Mouse (Mus musculus): ENCODE data around the gene Asb10. TPM values are rescaled to one million over a fixed set of nuclear protein-coding genes. Genes with fewer than 3 reads are reported as not detected.
A peak's percentile ranks its signal among the peaks of the same experiment; 100 is the strongest.

Asb10 gene
- polyA plus RNA-seq, 1 experiment from 2014 or later = 0.25 TPM

DNA sequence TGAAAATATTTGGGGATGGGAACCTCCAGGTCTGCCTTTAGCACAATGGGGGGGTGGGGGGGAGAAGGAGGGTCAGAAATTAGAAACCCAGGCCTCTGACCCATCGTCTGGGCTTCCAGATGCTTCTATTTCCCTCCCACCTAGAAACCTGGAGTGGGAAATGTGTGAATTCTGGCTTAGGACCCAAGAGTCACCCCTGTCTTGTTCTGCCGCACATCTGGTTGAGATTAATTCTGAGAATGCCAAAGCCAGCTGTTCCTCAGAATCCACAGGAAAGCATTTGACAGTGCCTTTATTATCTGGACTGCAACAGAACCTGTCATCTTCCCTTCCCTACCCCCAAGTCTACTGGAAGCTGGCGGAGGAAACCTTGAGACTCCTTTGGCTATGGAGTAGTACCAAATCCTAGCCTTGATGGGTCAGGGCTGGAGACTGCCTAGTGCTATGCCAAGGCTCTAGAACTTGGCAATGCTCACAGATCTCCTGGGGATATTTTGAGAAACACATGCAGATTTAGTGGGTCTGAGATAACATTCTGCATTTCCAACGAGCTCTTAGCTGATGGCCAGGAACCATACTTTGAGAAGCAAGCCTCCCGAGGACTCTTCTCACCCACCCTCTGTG, 13.0 kb upstream of the Asb10 start:
- no peak for DNase-seq (ENCODE audit: low spot score)

DNA sequence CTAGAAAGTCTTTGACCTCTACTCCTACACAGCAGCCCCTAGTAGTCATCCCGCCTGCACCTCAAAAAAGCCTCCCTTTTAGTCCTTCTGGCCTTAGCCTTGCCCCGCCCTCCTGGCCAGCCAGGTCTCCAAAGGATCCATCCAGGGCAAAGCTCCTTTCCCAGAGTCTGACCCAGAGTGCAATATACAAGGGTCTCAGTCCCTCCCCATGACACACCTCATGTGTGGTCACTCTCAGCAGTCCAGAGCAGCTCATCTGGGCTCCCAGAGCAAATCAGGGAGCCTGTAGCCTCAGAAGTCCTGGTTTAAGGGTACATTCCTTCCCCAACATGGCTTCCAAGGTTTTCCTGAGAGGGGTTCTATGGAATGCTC, 10.5 kb upstream of the Asb10 start:
- Histone ChIP-seq H3K4me2 (replicated peaks; ENCODE audit: low read depth) (peak overlapping the region; percentile 37; the same call in 1 of the 2 replicates), H3K4me1 (replicated peaks; ENCODE audit: control insufficient read depth, insufficient read depth) (no peaks in the 10 kb centered on the region), H3K9me3 (ENCODE audit: control insufficient read depth, low read length) (no peaks in the 10 kb centered on the region), H3K27me3 (ENCODE audit: control insufficient read depth, insufficient read depth, low read length) (no peaks in the 10 kb centered on the region), H3K27ac (replicated peaks) (no peak overlapping the region), H3K36me3 (ENCODE audit: control insufficient read depth, insufficient read depth, low read length) (no peaks in the 10 kb centered on the region), H3K9ac (ENCODE audit: low read length) (no peak overlapping the region), H3K4me3 (ENCODE audit: low read depth, low read length) (no peak overlapping the region)
- TF ChIP-seq EP300 (optimal IDR thresholded peaks at IDR 0.05) = no peak
- TF ChIP-seq CTCF (IDR thresholded peaks at IDR 0.05; ENCODE audit: low read depth) = no peak
- no peak for ATAC-seq (ENCODE audit: low FRiP score, low TSS enrichment)
- no peak for DNase-seq (ENCODE audit: low spot score)
- WGBS = 56% methylated on average over 2 of the region's 2 CpGs

More for the DNA sequence above, 13.0 kb upstream of the Asb10 start:
- Histone ChIP-seq H3K27me3 (ENCODE audit: control insufficient read depth, insufficient read depth, low read length) (no peaks in the 10 kb centered on the region), H3K27ac (replicated peaks) (no peak overlapping the region), H3K36me3 (ENCODE audit: control insufficient read depth, insufficient read depth, low read length) (no peaks in the 10 kb centered on the region), H3K4me3 (ENCODE audit: low read depth, low read length) (no peak overlapping the region), H3K9ac (ENCODE audit: low read length) (no peak overlapping the region), H3K4me2 (replicated peaks; ENCODE audit: low read depth) (no peak overlapping the region), H3K9me3 (ENCODE audit: control insufficient read depth, low read length) (no peaks in the 10 kb centered on the region), H3K4me1 (replicated peaks; ENCODE audit: control insufficient read depth, insufficient read depth) (no peaks in the 10 kb centered on the region)
- 70% methylated on average over 5 of the region's 5 CpGs for WGBS
- ATAC-seq (ENCODE audit: low FRiP score, low TSS enrichment) = no peak
- TF ChIP-seq CTCF (IDR thresholded peaks at IDR 0.05; ENCODE audit: low read depth) = no peak
- TF ChIP-seq EP300 (optimal IDR thresholded peaks at IDR 0.05) = no peak

DNA sequence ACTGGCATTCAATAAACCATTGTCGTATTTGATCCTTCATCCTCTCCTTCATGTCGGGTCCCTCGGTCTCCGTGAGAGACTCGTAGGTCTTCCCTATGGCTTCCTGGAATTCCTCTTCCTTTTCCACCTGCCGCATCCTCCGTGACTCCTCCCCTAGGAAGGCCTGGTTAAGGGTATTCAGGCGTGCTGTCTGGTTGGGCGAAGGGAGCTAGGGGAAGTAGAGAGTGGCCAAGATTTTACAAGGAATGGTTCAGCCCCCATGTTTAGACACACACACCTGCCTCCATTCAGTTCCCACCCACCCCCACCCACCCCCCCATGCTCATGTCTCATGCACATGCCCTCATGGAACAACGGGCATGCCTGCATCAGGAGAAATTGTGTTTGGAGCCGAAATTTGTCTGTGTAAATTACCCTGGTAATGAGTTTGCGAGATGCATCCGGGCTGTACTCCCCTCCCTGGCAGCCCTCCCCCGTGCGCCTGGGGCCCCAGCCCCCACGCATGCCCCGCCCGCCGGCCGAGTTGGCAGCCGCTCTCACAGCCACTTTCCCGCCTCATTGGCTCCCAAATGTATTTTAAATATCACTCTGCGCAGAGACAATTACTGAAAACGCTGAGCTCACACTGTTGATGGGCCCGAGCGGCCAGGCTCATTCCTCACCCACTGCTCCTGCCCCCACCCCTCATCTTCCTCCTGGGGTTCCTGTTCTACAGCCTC, 10.0 kb upstream of the Asb10 start:
- Histone ChIP-seq H3K4me3 (ENCODE audit: low read depth, low read length) (no peak overlapping the region), H3K9ac (ENCODE audit: low read length) (no peak overlapping the region), H3K4me2 (replicated peaks; ENCODE audit: low read depth) (peak overlapping the region; percentile 37; the same call in 1 of the 2 replicates), H3K4me1 (replicated peaks; ENCODE audit: control insufficient read depth, insufficient read depth) (no peaks in the 10 kb centered on the region), H3K9me3 (ENCODE audit: control insufficient read depth, low read length) (no peaks in the 10 kb centered on the region), H3K36me3 (ENCODE audit: control insufficient read depth, insufficient read depth, low read length) (no peaks in the 10 kb centered on the region), H3K27ac (replicated peaks) (no peak overlapping the region), H3K27me3 (ENCODE audit: control insufficient read depth, insufficient read depth, low read length) (no peaks in the 10 kb centered on the region)
- DNase-seq (ENCODE audit: low spot score) (peak; percentile 47), ATAC-seq (ENCODE audit: low FRiP score, low TSS enrichment) (peak; percentile 37; the same call in 1 of the 2 replicates)
- TF ChIP-seq CTCF (IDR thresholded peaks at IDR 0.05; ENCODE audit: low read depth) (no peak), EP300 (optimal IDR thresholded peaks at IDR 0.05) (no peak)
- WGBS = 26% methylated on average over 26 of the region's 26 CpGs

DNA sequence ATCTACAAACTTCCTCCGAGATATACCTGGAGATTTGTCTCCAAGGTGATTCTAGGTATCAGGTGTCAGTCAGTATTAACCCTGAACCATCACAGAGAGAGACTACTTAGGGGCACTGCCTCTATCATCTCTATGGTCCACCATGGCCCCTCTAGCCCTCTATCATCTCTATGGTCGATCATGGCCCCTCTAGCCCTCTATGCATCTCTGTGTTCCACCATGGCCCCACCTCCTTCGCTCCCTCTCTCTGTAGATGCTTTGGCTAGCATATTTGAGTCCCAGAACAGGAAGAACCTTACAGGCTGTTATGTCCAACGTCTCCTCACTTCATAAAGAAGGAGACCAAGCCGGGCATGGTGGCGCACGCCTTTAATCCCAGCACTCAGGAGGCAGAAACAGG, 1.9 kb upstream of the Asb10 start:
- DNase-seq (ENCODE audit: low spot score) (no peak), ATAC-seq (ENCODE audit: low FRiP score, low TSS enrichment) (no peak)
- Histone ChIP-seq H3K9me3 (ENCODE audit: control insufficient read depth, low read length) (no peaks in the 10 kb centered on the region), H3K36me3 (ENCODE audit: control insufficient read depth, insufficient read depth, low read length) (no peaks in the 10 kb centered on the region), H3K27ac (replicated peaks) (no peak overlapping the region), H3K4me3 (ENCODE audit: low read depth, low read length) (no peak overlapping the region), H3K4me2 (replicated peaks; ENCODE audit: low read depth) (no peak overlapping the region), H3K27me3 (ENCODE audit: control insufficient read depth, insufficient read depth, low read length) (no peaks in the 10 kb centered on the region), H3K4me1 (replicated peaks; ENCODE audit: control insufficient read depth, insufficient read depth) (peaks cover 5% of the 10 kb centered on the region; the same call in 1 of the 2 replicates), H3K9ac (ENCODE audit: low read length) (no peak overlapping the region)
- WGBS = 77% methylated on average over 7 of the region's 7 CpGs
- TF ChIP-seq EP300 (optimal IDR thresholded peaks at IDR 0.05) (no peak), CTCF (IDR thresholded peaks at IDR 0.05; ENCODE audit: low read depth) (no peak)

DNA sequence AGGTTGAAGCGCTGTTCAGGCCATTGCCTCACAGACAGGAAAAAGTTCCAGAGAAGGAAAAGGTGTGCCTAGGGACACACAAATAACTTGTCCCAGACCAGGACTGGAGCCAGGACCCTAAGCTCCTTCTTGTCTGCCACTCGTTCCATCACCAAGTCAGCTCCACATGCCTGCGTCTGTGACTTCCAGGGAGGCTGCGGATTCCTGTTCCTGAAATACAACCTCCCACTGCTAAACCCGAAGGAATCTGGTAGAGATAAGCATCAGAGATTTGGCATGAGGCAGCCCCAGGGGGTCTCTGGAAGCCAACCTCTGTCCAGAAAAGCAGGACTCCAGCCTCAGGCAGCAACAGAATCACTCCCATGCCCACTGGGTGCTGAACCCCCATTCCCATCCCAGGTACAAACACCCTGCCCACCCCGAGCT, 379 bp upstream of the Asb10 start:
- TF ChIP-seq CTCF (IDR thresholded peaks at IDR 0.05; ENCODE audit: low read depth) = no peak
- no peak for TF ChIP-seq EP300 (optimal IDR thresholded peaks at IDR 0.05)
- Histone ChIP-seq H3K36me3 (ENCODE audit: control insufficient read depth, insufficient read depth, low read length) (no peaks in the 10 kb centered on the region), H3K27ac (replicated peaks) (no peak overlapping the region), H3K9me3 (ENCODE audit: control insufficient read depth, low read length) (no peaks in the 10 kb centered on the region), H3K4me2 (replicated peaks; ENCODE audit: low read depth) (peak overlapping the region; percentile 44), H3K4me1 (replicated peaks; ENCODE audit: control insufficient read depth, insufficient read depth) (peaks cover 5% of the 10 kb centered on the region; the same call in 1 of the 2 replicates), H3K4me3 (ENCODE audit: low read depth, low read length) (no peak overlapping the region), H3K27me3 (ENCODE audit: control insufficient read depth, insufficient read depth, low read length) (no peaks in the 10 kb centered on the region), H3K9ac (ENCODE audit: low read length) (0 out of 2 replicates have a peak overlapping the region, but pooled peaks have one; percentile 8)
- DNase-seq (ENCODE audit: low spot score) (no peak), ATAC-seq (ENCODE audit: low FRiP score, low TSS enrichment) (no peak)
- 13% methylated on average over 6 of the region's 6 CpGs for WGBS
